Mouse (Mus musculus): ENCODE results near the gene Dnajb12. TPM values are rescaled to one million over a fixed set of nuclear protein-coding genes. Genes with fewer than 3 reads are reported as not detected.

Dnajb12 gene
- total and polyA plus RNA-seq, 3 experiments = 13.9 to 35.9 (median 21.5) TPM

GRCm38 (mm10) chr10:59844686-59845085 is 34.7 kb upstream of the Dnajb12 start:
- no peak overlapping the region for H3K9ac ChIP-seq (ENCODE audit: insufficient read depth, low read depth)
- no peaks in the 10 kb centered on the region for H3K9me3 ChIP-seq (replicated peaks; ENCODE audit: low read length)
- no peak overlapping the region for H3K4me2 ChIP-seq (ENCODE audit: insufficient read depth, low read depth, poor library complexity, severe bottlenecking)
- TF ChIP-seq JUN (IDR thresholded peaks at IDR 0.05; ENCODE audit: insufficient read depth, low read depth, low read length) (0 out of 2 replicates have a peak, but pooled peaks have one; percentile 27), MEF2A (IDR thresholded peaks at IDR 0.05; ENCODE audit: borderline replicate concordance, low read depth, low read length) (peak; percentile 78), ETS1 (conservative IDR thresholded peaks at IDR 0.05; ENCODE audit: low read depth, low read length) (0 out of 2 replicates have a peak, but pooled peaks have one; percentile 6), MAZ (IDR thresholded peaks at IDR 0.05; ENCODE audit: low read depth, low read length) (no peak), USF1 (IDR thresholded peaks at IDR 0.05; ENCODE audit: low read depth, low read length) (no peak)
- peak; percentile 56 for DNase-seq (ENCODE audit: extremely low read depth)
- H3K4me1 ChIP-seq (ENCODE audit: control insufficient read depth in 1 of 2, insufficient read depth in 2 of 2) = peaks cover 3 to 24% of the 10 kb centered on the region in 2 experiments
- peaks cover 0 to 26% of the 10 kb centered on the region in 2 experiments for H3K36me3 ChIP-seq (replicated peaks in 1 of 2; ENCODE audit: control insufficient read depth in 1 of 2, insufficient read depth in 1 of 2, low read length in 1 of 2)
- no peak overlapping the region for H3K4me3 ChIP-seq (replicated peaks in 1 of 3; ENCODE audit: low read depth in 2 of 3, low read length in 2 of 3, poor library complexity in 1 of 3)
- in situ Hi-C loops (cut with MboI; ENCODE audit: low pct_ligation_motif_present, low pct_unique_long_range_greater_than_20kb, low sequenced_read_pairs) = no loop called here
- no peak overlapping the region for H3K27ac ChIP-seq (ENCODE audit: insufficient read depth, low read depth)
- dilution Hi-C loops (cut with MboI; ENCODE audit: extremely low pct_ligation_motif_present, extremely low pct_unique_long_range_greater_than_20kb, low sequenced_read_pairs) = no loop called here
- H3K27me3 ChIP-seq (replicated peaks) = no peaks in the 10 kb centered on the region
- H3K79me2 ChIP-seq (replicated peaks; ENCODE audit: control insufficient read depth, extremely low read depth, insufficient read depth, poor library complexity, severe bottlenecking) = no peaks in the 10 kb centered on the region

GRCm38 (mm10) chr10:59846416-59846815 is 32.9 kb upstream of the Dnajb12 start:
- Histone ChIP-seq H3K36me3 (replicated peaks in 1 of 2; ENCODE audit: control insufficient read depth in 1 of 2, insufficient read depth in 1 of 2, low read length in 1 of 2) (peaks cover 0 to 25% of the 10 kb centered on the region in 2 experiments), H3K27ac (ENCODE audit: insufficient read depth, low read depth) (no peak overlapping the region), H3K9me3 (replicated peaks; ENCODE audit: low read length) (no peaks in the 10 kb centered on the region), H3K27me3 (replicated peaks) (no peaks in the 10 kb centered on the region), H3K9ac (ENCODE audit: insufficient read depth, low read depth) (no peak overlapping the region), H3K4me2 (ENCODE audit: insufficient read depth, low read depth, poor library complexity, severe bottlenecking) (no peak overlapping the region), H3K79me2 (replicated peaks; ENCODE audit: control insufficient read depth, extremely low read depth, insufficient read depth, poor library complexity, severe bottlenecking) (no peaks in the 10 kb centered on the region), H3K4me3 (replicated peaks in 1 of 3; ENCODE audit: low read depth in 2 of 3, low read length in 2 of 3, poor library complexity in 1 of 3) (no peak overlapping the region), H3K4me1 (ENCODE audit: control insufficient read depth in 1 of 2, insufficient read depth in 2 of 2) (peaks cover 3 to 24% of the 10 kb centered on the region in 2 experiments)
- in situ Hi-C loops (cut with MboI; ENCODE audit: low pct_ligation_motif_present, low pct_unique_long_range_greater_than_20kb, low sequenced_read_pairs) (no loop called here), dilution Hi-C loops (cut with MboI; ENCODE audit: extremely low pct_ligation_motif_present, extremely low pct_unique_long_range_greater_than_20kb, low sequenced_read_pairs) (no loop called here)
- TF ChIP-seq MAZ (IDR thresholded peaks at IDR 0.05; ENCODE audit: low read depth, low read length) (no peak), CTCF (conservative IDR thresholded peaks at IDR 0.05 in 1 of 2, IDR thresholded peaks at IDR 0.05 in 1 of 2; ENCODE audit: low read depth in 2 of 2, low read length in 2 of 2) (peak in 1 of 2 experiments; percentile 48; a peak in 2 of 4 replicates), RAD21 (IDR thresholded peaks at IDR 0.05; ENCODE audit: low read depth, low read length) (peak; percentile 35)
- DNase-seq (ENCODE audit: extremely low read depth) = no peak

- DNase-seq (ENCODE audit: extremely low read depth) = no peak
- Histone ChIP-seq H3K36me3 (replicated peaks in 1 of 2; ENCODE audit: control insufficient read depth in 1 of 2, insufficient read depth in 1 of 2, low read length in 1 of 2) (peaks cover 0 to 20% of the 10 kb centered on the region in 2 experiments), H3K4me3 (replicated peaks in 1 of 3; ENCODE audit: low read depth in 2 of 3, low read length in 2 of 3, poor library complexity in 1 of 3) (no peak overlapping the region), H3K79me2 (replicated peaks; ENCODE audit: control insufficient read depth, extremely low read depth, insufficient read depth, poor library complexity, severe bottlenecking) (no peaks in the 10 kb centered on the region), H3K4me2 (ENCODE audit: insufficient read depth, low read depth, poor library complexity, severe bottlenecking) (no peak overlapping the region), H3K27ac (ENCODE audit: insufficient read depth, low read depth) (no peak overlapping the region), H3K9ac (ENCODE audit: insufficient read depth, low read depth) (no peak overlapping the region), H3K27me3 (replicated peaks) (no peaks in the 10 kb centered on the region), H3K4me1 (ENCODE audit: control insufficient read depth in 1 of 2, insufficient read depth in 2 of 2) (peaks cover 3 to 24% of the 10 kb centered on the region in 2 experiments), H3K9me3 (replicated peaks; ENCODE audit: low read length) (no peaks in the 10 kb centered on the region)
- in situ Hi-C loops (cut with MboI; ENCODE audit: low pct_ligation_motif_present, low pct_unique_long_range_greater_than_20kb, low sequenced_read_pairs) (no loop called here), dilution Hi-C loops (cut with MboI; ENCODE audit: extremely low pct_ligation_motif_present, extremely low pct_unique_long_range_greater_than_20kb, low sequenced_read_pairs) (no loop called here)
- TF ChIP-seq ELF1 (IDR thresholded peaks at IDR 0.05; ENCODE audit: low read depth, low read length) = no peak
- no peak for TF ChIP-seq HCFC1 (IDR thresholded peaks at IDR 0.05; ENCODE audit: low read depth, low read length)
- TF ChIP-seq SMC3 (IDR thresholded peaks at IDR 0.05; ENCODE audit: low read depth, low read length) = no peak
- no peak for TF ChIP-seq NRF1 (IDR thresholded peaks at IDR 0.05; ENCODE audit: low read depth, low read length)
- TF ChIP-seq BHLHE40 (IDR thresholded peaks at IDR 0.05; ENCODE audit: low read depth, low read length) = no peak
- no peak for TF ChIP-seq MYC (IDR thresholded peaks at IDR 0.05; ENCODE audit: low read depth, low read length)
- no peak for TF ChIP-seq MEF2A (IDR thresholded peaks at IDR 0.05; ENCODE audit: borderline replicate concordance, low read depth, low read length)
Observed at GRCm38 (mm10) chr10:59848079-59848877, 31.1 kb upstream of the Dnajb12 start.
